Mouse (Mus musculus) layer of hippocampus, adult 2 months (tissue): ENCODE results near the gene Bpgm. TPM values are rescaled to one million over a fixed set of nuclear protein-coding genes. Genes with fewer than 3 reads are reported as not detected.
A peak's percentile ranks its signal among the peaks of the same experiment; 100 is the strongest.

Experiments
- DNase-seq, 2 experiments: peaks; one replicate each; pipeline ENCODE4 v3.0.0; 2022; ENCODE audit warnings: low spot score in 2 of 2
- H3K27ac ChIP-seq: fragments of 200-600 bp; 2 replicates; pipeline ENCODE4 v1.8.1; 2022
- H3K4me3 ChIP-seq: fragments of 200-600 bp; 2 replicates; pipeline ENCODE4 v1.8.1; 2022; ENCODE audit warnings: mild to moderate bottlenecking
- CTCF ChIP-seq: fragments of 200-600 bp; conservative IDR thresholded peaks from 2 replicates; pipeline ENCODE4 v1.8.1; 2022; ENCODE audit warnings: antibody characterized with exemption, mild to moderate bottlenecking, moderate library complexity
- total RNA-seq, 2 experiments: library from RNA; stranded (reverse); gene quantifications; 2 replicates each; pipeline ENCODE4 v1.2.3; 2021

Bpgm gene
- total RNA-seq, 2 experiments from 2014 or later, result 69.8 to 70.9 TPM

GRCm38 (mm10) chr6:34548406-34548990 lies 72.5 kb downstream of the Bpgm start:
- H3K4me3 ChIP-seq, result no peak overlapping the region
- no peak for DNase-seq
- no peak overlapping the region for H3K27ac ChIP-seq
- no peak for TF ChIP-seq CTCF

GRCm38 (mm10) chr6:34549017-34549416 lies 73.0 kb downstream of the Bpgm start:
- Histone ChIP-seq H3K4me3 (no peak overlapping the region), H3K27ac (no peak overlapping the region)
- peak; percentile 84 for TF ChIP-seq CTCF
- DNase-seq, result peak in 1 of 2 experiments; percentile 51

GRCm38 (mm10) chr6:34552489-34553157 lies 76.6 kb downstream of the Bpgm start:
- no peak for TF ChIP-seq CTCF
- DNase-seq, result no peak
- Histone ChIP-seq H3K4me3 (no peak overlapping the region), H3K27ac (no peak overlapping the region)

GRCm38 (mm10) chr6:34554291-34554997 lies 78.4 kb downstream of the Bpgm start:
- no peak for TF ChIP-seq CTCF
- DNase-seq, result no peak
- Histone ChIP-seq H3K4me3 (no peak overlapping the region), H3K27ac (no peak overlapping the region)

Other genes with a start within 250 kb of the Bpgm start
- 10 to 100 TPM; 42.1 to 46.3 TPM for gene Akr1b3, start 158.7 kb upstream of the Bpgm start, total RNA-seq
- under 1 TPM; 0.44 to 0.82 TPM for gene Akr1b8, start 122.1 kb upstream of the Bpgm start, total RNA-seq
- 10 to 100 TPM; 26.7 to 26.9 TPM for gene Akr1b10, start 92.0 kb upstream of the Bpgm start, total RNA-seq
- not detected for gene Akr1b7, start 63.9 kb upstream of the Bpgm start, total RNA-seq
- 10 to 100 TPM; 32.9 to 38.8 TPM for gene Cald1, start 122.3 kb downstream of the Bpgm start, total RNA-seq